Mouse (Mus musculus) MEL (cell line): ENCODE measurements around the gene Capn8.

Source experiments
- BHLHE40 ChIP-seq: IDR thresholded peaks from 2 replicates; pipeline ENCODE4 v1.6.1; 2012; ENCODE audit warnings: low read depth, mild to moderate bottlenecking, inconsistent platforms, low read length, improper control_type of control experiment, borderline replicate concordance
- CTCF ChIP-seq, 3 experiments: IDR thresholded peaks in 2 of 3; conservative IDR thresholded peaks in 1 of 3; 2 replicates each; pipeline ENCODE4 v1.5.1; 2011 to 2012; ENCODE audit warnings: low read length in 3 of 3, low read depth in 2 of 3, mild to moderate bottlenecking in 2 of 3, improper control_type of control experiment in 1 of 3, inconsistent platforms in 1 of 3, mixed read lengths in 1 of 3, moderate library complexity in 1 of 3; ENCODE audit not compliant: control insufficient read depth in 1 of 3, insufficient read depth in 1 of 3, poor library complexity in 1 of 3, severe bottlenecking in 1 of 3
- EP300 ChIP-seq, 2 experiments: IDR thresholded peaks; 2 replicates each; pipeline ENCODE4 v1.6.1; 2011; ENCODE audit warnings: improper control_type of control experiment in 2 of 2, low read length in 2 of 2, low read depth in 1 of 2, mild to moderate bottlenecking in 1 of 2
- GATA1 ChIP-seq: IDR thresholded peaks from 2 replicates; pipeline ENCODE4 v1.6.1; 2011; ENCODE audit warnings: low read depth, low read length, improper control_type of control experiment

DNA sequence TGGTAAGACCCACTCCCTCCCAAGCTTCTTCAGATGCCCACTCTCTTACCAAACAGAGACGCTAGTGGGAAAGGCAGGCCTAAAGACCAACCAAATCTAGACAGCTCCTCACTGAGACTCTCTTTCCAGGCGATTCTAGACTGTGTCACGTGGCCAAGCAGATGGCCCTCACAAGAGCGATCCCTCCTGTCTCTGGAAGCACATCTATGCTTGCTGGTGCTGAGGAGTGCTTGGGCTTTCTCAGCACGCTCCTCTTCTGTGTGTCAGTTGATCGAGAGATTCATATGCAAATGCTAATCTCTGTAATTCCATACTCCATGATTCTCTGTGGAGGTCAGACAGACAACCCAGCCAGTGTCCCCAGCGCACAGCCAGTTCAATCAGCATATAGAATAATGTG is 26.7 kb downstream of the Capn8 start:
- no peak for TF ChIP-seq GATA1
- TF ChIP-seq EP300 (IDR thresholded peaks at IDR 0.05; ENCODE audit: low read depth in 1 of 2, low read length in 2 of 2) = no peak
- no peak for TF ChIP-seq BHLHE40
- TF ChIP-seq CTCF (IDR thresholded peaks at IDR 0.05 in 2 of 3, conservative IDR thresholded peaks at IDR 0.05 in 1 of 3; ENCODE audit: control insufficient read depth in 1 of 3, insufficient read depth in 1 of 3, low read depth in 2 of 3, low read length in 3 of 3, poor library complexity in 1 of 3, severe bottlenecking in 1 of 3) = no peak
